Mouse (Mus musculus): ENCODE data around the gene Wdr34. TPM values are rescaled to one million over a fixed set of nuclear protein-coding genes. Genes with fewer than 3 reads are reported as not detected.
A peak's percentile ranks its signal among the peaks of the same experiment; 100 is the strongest.
"Not testable (repeated sequence)": the region's sequence is repeated elsewhere in the genome, so short reads cannot be mapped to it uniquely, and the experiment has no call there.

The Wdr34 gene
- polyA plus RNA-seq, 1 experiment from 2014 or later: 34.5 TPM

DNA sequence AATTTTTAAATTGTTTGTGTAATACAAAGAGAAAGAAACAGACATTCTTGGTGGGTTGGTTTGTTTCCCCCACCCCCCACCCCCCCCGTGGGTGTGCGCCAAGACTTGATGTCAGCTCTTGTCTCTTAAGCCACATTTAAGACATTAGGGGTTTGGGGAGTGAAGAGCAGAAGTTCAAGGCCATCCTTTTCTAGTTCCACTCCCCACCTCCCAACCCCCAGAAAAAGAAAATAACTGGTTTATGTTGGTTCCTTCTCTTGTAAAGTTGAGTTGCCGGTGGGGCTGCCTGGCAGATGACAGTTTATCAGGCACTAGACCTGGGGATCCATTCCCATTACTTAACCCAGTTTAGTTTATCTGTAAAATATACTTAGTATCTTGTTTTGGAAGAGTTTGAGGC, 15.6 kb upstream of the Wdr34 start:
- Histone ChIP-seq H3K9ac (peak overlapping the region; percentile 59; the same call in 1 of the 2 replicates), H3K36me3 (peaks cover 12% of the 10 kb centered on the region), H3K9me3 (no peaks in the 10 kb centered on the region), H3K4me1 (peaks cover 41% of the 10 kb centered on the region), H3K4me2 (peak overlapping the region; percentile 89), H3K27me3 (no peaks in the 10 kb centered on the region), H3K27ac (peak overlapping the region; percentile 98), H3K4me3 (peak overlapping the region; percentile 65; the same call in 1 of the 2 replicates)
- no peak for ATAC-seq (ENCODE audit: borderline replicate concordance, extremely low read depth, low FRiP score, low TSS enrichment)
- WGBS: 35% methylated on average over 3 of the region's 3 CpGs

DNA sequence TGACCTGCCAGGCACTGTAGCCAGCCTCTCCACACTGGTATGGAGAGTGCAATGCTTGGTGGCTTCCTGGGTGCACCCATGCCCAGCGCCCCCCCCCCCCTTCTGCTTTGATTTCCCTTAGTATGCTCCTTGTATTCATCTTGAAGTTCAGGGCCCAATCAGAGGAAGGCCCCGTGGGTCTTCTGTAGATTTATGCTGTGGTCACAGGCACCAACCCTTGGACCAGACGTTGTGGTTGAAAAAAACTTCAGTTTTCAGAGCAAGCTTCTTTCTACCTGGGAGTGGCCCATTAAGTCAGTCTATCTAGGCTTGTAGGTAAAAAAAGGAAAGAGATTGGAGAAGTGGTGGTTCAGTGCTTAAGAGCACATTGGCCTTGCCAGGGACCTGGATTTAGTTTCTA, 15.1 kb upstream of the Wdr34 start:
- 6% methylated on average over 3 of the region's 3 CpGs for WGBS
- Histone ChIP-seq H3K9ac (peak overlapping the region; percentile 59), H3K4me3 (peak overlapping the region; percentile 65), H3K4me1 (peaks cover 41% of the 10 kb centered on the region), H3K27me3 (no peaks in the 10 kb centered on the region), H3K4me2 (peak overlapping the region; percentile 89), H3K27ac (peak overlapping the region; percentile 98), H3K36me3 (peaks cover 7% of the 10 kb centered on the region), H3K9me3 (no peaks in the 10 kb centered on the region)
- ATAC-seq (ENCODE audit: borderline replicate concordance, extremely low read depth, low FRiP score, low TSS enrichment): no peak

DNA sequence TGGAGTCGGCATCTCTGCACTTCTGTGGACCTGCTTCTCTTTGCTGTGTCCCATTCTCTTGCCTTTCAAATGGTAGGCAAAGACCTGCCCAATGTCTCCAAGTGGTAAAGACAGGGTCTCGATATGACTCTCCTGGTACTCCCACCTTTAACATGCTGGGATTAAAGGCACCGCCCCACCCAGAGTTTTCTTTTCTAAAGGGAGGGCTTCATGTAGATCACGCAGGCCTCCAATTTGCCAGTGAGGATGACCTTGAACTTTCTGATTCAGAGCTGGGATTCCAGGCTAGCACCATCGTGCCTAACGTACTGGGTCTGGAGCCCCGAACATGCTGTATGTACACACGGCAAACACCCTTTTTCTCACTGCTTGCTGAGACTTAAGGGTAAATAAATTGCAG, 14.6 kb upstream of the Wdr34 start:
- peaks cover 37% of the 10 kb centered on the region for H3K4me1 ChIP-seq
- H3K4me2 ChIP-seq: peak overlapping the region; percentile 89
- H3K9me3 ChIP-seq: no peaks in the 10 kb centered on the region
- peak overlapping the region; percentile 59 for H3K9ac ChIP-seq
- no peaks in the 10 kb centered on the region for H3K27me3 ChIP-seq
- peak overlapping the region; percentile 98 for H3K27ac ChIP-seq
- peaks cover 1% of the 10 kb centered on the region; the same call in 1 of the 2 replicates for H3K36me3 ChIP-seq
- 4% methylated on average over 8 of the region's 8 CpGs for WGBS
- no peak for ATAC-seq (ENCODE audit: borderline replicate concordance, extremely low read depth, low FRiP score, low TSS enrichment)
- peak overlapping the region; percentile 65 for H3K4me3 ChIP-seq

DNA sequence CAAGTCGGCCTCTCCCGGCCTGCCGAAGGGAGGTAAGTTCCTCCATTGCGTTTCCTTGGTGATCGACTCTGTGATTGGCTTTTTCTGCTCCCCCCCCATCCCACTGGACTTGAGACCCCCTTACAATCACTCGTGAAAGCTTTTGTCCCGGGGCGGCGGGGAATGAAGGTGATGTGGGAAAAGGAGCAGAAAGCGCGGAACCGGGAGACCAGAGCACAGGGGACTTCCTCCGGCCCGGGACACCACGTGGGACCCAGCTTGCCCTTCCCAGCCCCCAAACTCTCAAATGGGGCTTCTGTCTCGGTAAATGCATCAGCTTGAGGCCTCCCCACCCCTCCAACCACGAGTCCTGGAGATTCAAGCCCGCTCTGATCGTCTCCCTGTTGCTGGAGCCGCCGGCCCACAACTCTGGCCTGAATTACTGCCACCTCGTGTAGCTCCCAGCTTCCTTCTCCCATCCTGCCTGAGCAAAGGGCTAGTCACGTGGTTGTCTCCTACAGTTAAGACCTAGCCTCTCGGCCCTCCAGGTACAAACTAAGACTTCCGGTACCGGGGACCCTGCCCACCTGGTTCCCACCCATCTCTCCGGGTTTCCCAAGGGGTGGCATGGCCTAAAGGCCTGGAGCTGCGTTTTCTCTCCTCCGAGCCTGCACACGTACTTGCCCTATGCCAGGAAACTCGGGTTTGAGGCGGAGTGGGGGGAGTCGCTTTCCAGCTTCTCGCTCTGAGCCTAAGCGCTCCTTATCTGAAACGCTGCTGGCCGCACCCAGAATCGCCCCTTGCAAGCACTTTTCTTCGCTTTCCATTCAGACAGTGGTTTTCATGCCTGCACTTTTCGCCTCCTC, 13.8 kb upstream of the Wdr34 start:
- H3K9ac ChIP-seq: peak overlapping the region; percentile 59
- no peaks in the 10 kb centered on the region for H3K9me3 ChIP-seq
- peak overlapping the region; percentile 65 for H3K4me3 ChIP-seq
- H3K27ac ChIP-seq: peak overlapping the region; percentile 98
- peak overlapping the region; percentile 89 for H3K4me2 ChIP-seq
- WGBS: 0% methylated on average over 40 of the region's 40 CpGs
- 0 out of 2 replicates have a peak, but pooled peaks have one; percentile 11 for ATAC-seq (ENCODE audit: borderline replicate concordance, extremely low read depth, low FRiP score, low TSS enrichment)
- H3K27me3 ChIP-seq: no peaks in the 10 kb centered on the region
- H3K4me1 ChIP-seq: peaks cover 32% of the 10 kb centered on the region
- no peaks in the 10 kb centered on the region for H3K36me3 ChIP-seq

DNA sequence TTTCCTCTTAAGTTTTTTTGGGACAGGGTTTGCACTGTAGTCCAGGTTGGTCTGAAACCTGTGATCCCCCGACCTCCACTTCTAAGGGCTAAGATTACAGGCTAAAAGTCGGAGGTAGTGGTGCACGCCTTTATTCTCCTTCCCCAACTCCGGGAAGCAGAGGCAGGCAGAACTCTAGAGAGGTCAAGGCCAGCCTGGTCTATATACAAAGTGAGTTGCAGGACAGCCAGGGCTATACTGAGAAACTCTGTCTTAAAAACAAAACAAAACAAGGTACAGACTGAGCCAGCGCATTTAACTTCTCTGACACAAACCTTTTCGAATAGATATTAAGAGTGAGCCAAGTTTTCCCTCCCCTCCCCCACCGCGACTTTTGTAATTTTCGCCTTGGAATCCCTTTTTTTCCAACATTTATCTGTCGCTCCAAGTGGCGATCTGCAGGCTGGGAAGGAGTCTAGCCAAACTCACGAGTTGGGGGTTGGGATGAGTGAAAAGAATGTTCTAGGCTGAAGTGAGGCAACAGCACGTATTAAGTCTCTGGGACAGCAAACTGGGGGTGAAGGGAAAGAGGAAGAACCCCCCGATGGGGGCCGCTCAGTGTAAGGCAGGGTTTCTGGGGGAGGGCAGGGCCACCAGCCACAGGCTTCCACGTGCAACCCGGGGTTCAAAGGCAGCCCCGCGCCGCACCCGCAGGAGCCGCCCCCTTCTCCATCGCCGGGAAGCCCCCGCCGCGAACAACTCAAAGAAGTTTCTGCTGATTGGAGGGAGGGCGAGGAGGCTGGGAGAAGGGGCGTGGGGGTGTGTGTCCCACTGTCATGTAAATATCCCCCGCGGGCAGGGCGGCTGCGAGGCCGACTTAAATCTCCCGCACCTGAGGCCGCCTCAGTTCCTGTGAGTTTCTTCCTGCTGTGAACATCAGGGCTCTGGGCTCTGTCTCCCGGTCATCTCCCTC, 12.8 kb upstream of the Wdr34 start:
- Histone ChIP-seq H3K9me3 (no peaks in the 10 kb centered on the region), H3K27me3 (no peaks in the 10 kb centered on the region), H3K4me2 (peak overlapping the region; percentile 89), H3K9ac (peak overlapping the region; percentile 59), H3K36me3 (no peaks in the 10 kb centered on the region), H3K27ac (peak overlapping the region; percentile 98), H3K4me1 (peaks cover 32% of the 10 kb centered on the region), H3K4me3 (peak overlapping the region; percentile 65)
- peak; percentile 44 for ATAC-seq (ENCODE audit: borderline replicate concordance, extremely low read depth, low FRiP score, low TSS enrichment)
- WGBS: 7% methylated on average over 36 of the region's 37 CpGs

DNA sequence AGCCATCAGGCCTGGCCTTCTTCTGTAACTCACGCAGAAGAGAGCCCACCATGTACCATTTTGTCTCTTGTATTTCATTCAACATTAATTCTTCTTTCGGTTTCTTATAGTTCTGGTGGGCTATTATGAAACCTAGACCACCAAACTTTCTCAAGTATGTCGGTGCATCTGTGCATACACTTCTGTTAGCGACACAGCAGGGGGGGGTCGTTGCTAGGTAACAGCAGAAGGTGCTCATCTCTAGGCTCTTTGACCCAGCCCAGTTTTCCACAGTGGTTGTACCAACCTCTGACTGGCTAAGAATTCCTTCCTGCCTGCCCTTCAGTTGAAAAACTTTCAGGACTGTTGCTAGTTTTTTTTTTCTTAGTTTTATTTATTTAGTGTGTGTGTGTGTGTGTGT, 9.7 kb upstream of the Wdr34 start:
- Histone ChIP-seq H3K4me1 (peaks cover 10% of the 10 kb centered on the region), H3K9ac (no peak overlapping the region), H3K4me3 (no peak overlapping the region), H3K4me2 (no peak overlapping the region), H3K9me3 (no peaks in the 10 kb centered on the region), H3K27ac (no peak overlapping the region), H3K27me3 (no peaks in the 10 kb centered on the region), H3K36me3 (no peaks in the 10 kb centered on the region)
- 56% methylated on average over 5 of the region's 5 CpGs for WGBS
- no peak for ATAC-seq (ENCODE audit: borderline replicate concordance, extremely low read depth, low FRiP score, low TSS enrichment)

DNA sequence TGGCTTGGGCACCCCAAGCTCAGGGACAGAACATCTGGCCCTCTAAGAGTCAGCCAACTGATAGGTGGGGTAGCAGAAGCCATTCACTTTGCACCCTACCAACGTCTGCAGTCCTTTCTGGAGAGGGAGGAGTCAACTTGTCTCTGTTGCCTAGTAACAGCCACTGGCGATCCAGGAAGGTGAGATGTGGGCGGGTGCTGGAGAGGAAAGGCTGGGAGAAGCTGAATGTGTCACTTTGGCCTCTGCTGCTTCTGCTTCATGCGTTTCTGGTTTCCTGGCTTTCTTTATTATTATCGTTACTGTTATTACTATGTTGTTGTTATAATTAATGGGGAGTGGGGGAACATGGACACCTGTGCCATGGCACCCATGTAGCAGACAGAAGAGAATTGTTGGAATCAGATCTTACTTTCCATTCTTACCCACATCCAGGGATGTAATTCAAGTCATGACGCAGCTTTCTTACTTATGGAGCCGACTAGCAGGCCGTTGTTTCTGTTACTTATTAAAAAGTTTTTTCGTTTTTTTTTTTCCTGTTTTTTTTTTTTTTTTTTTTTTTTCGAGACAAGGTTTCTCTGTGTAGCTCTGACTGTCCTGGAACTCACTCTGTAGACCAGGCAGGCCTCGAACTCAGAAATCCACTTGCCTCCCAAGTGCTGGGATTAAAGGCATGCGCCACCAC, 8.7 kb upstream of the Wdr34 start, which contains the start of gene Set:
Gene Set, plus strand, starts transcription at position 156 of the 682 bp plus-strand sequence.
- Histone ChIP-seq H3K27ac (no peak within 1 kb of the TSS), H3K4me1 (peaks cover 8% of the 10 kb centered on the region; the same call in 1 of the 2 replicates), H3K36me3 (no peaks in the 10 kb centered on the region), H3K27me3 (no peaks in the 10 kb centered on the region), H3K9me3 (no peaks in the 10 kb centered on the region), H3K4me2 (no peak within 1 kb of the TSS), H3K9ac (no peak within 1 kb of the TSS), H3K4me3 (no peak within 1 kb of the TSS)
- ATAC-seq (ENCODE audit: borderline replicate concordance, extremely low read depth, low FRiP score, low TSS enrichment): no peak
- WGBS: 39% methylated on average over 12 of the region's 12 CpGs

DNA sequence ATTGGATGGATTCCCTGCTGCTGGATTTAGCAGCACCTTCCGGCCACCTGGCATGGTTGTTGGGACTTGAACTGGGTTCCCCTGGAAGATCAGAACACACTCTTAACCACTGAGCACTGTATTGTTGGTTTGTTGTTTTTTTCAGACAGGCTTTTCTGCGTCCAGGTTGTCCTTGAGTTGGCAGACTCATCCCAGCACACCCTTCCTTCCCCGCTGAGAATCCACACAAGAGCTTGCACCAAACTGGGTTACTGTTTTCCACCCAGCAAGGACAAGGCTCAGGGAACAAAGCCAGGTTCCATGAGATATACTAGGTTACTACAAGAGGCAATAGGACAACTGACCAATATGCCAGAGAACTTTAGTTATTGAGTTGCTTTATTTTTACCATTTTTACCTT, 8.1 kb upstream of the Wdr34 start:
- no peak overlapping the region for H3K27ac ChIP-seq
- H3K9ac ChIP-seq: no peak overlapping the region
- H3K4me2 ChIP-seq: no peak overlapping the region
- no peaks in the 10 kb centered on the region for H3K9me3 ChIP-seq
- no peak overlapping the region for H3K4me3 ChIP-seq
- no peaks in the 10 kb centered on the region for H3K27me3 ChIP-seq
- ATAC-seq (ENCODE audit: borderline replicate concordance, extremely low read depth, low FRiP score, low TSS enrichment): no peak
- peaks cover 8% of the 10 kb centered on the region; the same call in 1 of the 2 replicates for H3K4me1 ChIP-seq
- no peaks in the 10 kb centered on the region for H3K36me3 ChIP-seq
- WGBS: 78% methylated on average over 3 of the region's 3 CpGs

DNA sequence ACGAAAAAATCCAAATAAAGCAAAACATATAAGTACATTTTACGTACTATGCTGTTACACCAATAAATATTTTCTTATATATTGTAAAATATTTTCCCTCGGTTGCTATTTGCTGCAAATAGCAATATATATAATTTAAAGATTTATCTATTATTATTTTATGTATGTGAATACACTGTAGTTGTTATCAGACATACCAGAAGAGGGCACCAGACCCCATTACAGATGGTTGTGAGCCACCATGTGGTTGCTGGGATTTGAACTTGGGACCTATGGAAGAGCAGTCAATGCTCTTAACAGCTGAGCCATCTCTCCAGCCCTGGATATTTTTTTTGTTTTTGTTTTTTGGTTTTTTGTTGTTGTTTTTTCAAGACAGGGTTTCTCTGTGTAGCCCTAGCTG, 6.6 kb upstream of the Wdr34 start:
- not testable (repeated sequence) for H3K9me3 ChIP-seq; H3K9ac ChIP-seq; H3K4me3 ChIP-seq; H3K27me3 ChIP-seq; H3K4me2 ChIP-seq; H3K27ac ChIP-seq; H3K4me1 ChIP-seq; ATAC-seq (ENCODE audit: borderline replicate concordance, extremely low read depth, low FRiP score, low TSS enrichment); H3K36me3 ChIP-seq
- WGBS: 86% methylated on average over 3 of the region's 3 CpGs

DNA sequence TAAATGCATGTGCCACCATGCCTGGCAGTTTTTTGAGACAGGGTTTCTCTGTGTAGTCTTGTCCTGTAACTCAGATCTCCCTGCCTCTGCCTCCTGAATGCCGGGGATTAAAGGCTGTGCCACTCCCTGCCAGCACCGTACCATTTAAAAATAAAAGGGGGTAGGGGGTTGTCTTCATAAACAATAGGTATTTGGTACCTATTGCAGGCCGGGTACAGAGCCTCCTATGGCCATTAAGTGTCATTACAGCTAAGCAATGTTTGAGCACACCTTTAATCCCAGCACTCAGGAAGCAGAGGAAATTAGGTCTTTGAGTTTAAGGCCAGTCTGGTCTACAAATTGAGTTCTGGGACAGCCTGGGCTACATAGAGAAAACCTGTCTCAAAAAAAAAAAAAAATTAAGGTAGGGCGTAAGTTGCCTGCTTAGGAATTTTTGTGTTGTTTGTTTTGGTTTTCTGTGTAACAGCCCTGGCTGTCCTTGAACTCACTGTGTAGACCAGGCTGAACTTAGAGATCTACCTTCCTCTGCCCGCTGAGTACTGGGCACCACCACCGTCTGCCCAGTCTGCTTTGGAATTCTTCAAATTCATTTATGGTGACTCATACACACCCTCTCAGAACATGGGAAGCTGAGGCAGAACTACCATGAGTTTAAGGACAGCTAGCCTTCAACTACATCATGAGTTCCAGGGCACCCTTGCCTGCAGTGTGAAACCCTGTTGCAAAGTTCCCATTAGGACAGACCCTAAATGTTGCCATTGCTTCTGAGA, 3.5 kb upstream of the Wdr34 start:
- H3K36me3 ChIP-seq: no peaks in the 10 kb centered on the region
- no peaks in the 10 kb centered on the region for H3K27me3 ChIP-seq
- H3K27ac ChIP-seq: no peak overlapping the region
- 38% methylated on average over 6 of the region's 6 CpGs for WGBS
- no peak overlapping the region for H3K9ac ChIP-seq
- no peaks in the 10 kb centered on the region for H3K4me1 ChIP-seq
- H3K4me2 ChIP-seq: no peak overlapping the region
- ATAC-seq (ENCODE audit: borderline replicate concordance, extremely low read depth, low FRiP score, low TSS enrichment): no peak
- no peak overlapping the region for H3K4me3 ChIP-seq
- no peaks in the 10 kb centered on the region for H3K9me3 ChIP-seq

DNA sequence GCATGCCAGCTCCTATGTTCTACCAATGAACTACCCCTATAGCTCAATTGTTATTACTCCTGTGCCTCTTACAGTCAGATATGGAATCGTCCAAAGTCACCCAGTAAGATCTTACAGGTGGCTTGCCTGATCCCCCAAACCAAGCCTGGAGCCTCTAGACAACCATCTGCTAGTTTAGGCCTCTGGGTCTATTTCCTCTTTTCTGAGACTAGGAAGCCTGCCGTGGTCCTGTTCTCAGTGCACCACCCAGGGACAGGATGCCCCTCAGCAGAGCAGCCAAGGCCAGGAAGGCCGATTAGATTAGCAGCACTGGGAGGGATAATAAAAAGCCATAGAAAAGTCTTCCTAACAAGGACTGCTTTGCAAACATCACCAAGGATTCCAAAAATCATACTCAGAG, 1.1 kb upstream of the Wdr34 start:
- H3K4me2 ChIP-seq: no peak overlapping the region
- H3K4me1 ChIP-seq: no peaks in the 10 kb centered on the region
- 74% methylated on average over 3 of the region's 3 CpGs for WGBS
- H3K27me3 ChIP-seq: no peaks in the 10 kb centered on the region
- no peak overlapping the region for H3K9ac ChIP-seq
- H3K36me3 ChIP-seq: 0 out of 2 replicates have a peak, but pooled peaks cover 2% of the 10 kb centered on the region
- H3K27ac ChIP-seq: no peak overlapping the region
- no peak overlapping the region for H3K4me3 ChIP-seq
- no peaks in the 10 kb centered on the region for H3K9me3 ChIP-seq
- no peak for ATAC-seq (ENCODE audit: borderline replicate concordance, extremely low read depth, low FRiP score, low TSS enrichment)

Measured in lung, embryonic 15.5 days (tissue).